Mouse (Mus musculus) small intestine, adult 2 months (tissue): Measurements from ENCODE around the gene Hoxc12. TPM values are rescaled to one million over a fixed set of nuclear protein-coding genes. Genes with fewer than 3 reads are reported as not detected.

Experiments
- H3K27ac ChIP-seq: fragments of 200-500 bp; 2 replicates; pipeline ENCODE4 v1.5.1; 2012; ENCODE audit warnings: low read depth, low read length, control low read depth, inconsistent platforms; ENCODE audit not compliant: insufficient read depth
- H3K27me3 ChIP-seq: fragments of 200-500 bp; 2 replicates; pipeline ENCODE4 v1.6.1; 2012; ENCODE audit warnings: mild to moderate bottlenecking, moderate library complexity, low read length, inconsistent platforms; ENCODE audit not compliant: control insufficient read depth, insufficient read depth
- H3K36me3 ChIP-seq: fragments of 200-500 bp; 2 replicates; pipeline ENCODE4 v1.6.1; 2012; ENCODE audit warnings: mild to moderate bottlenecking, low read length, control low read depth, inconsistent platforms; ENCODE audit not compliant: control insufficient read depth, insufficient read depth
- H3K4me1 ChIP-seq: fragments of 200-500 bp; 2 replicates; pipeline ENCODE4 v1.6.1; 2012; ENCODE audit warnings: low read length, inconsistent platforms, mixed read lengths; ENCODE audit not compliant: control insufficient read depth, insufficient read depth, insufficient read length
- H3K4me3 ChIP-seq: fragments of 200-500 bp; 2 replicates; pipeline ENCODE4 v1.5.1; 2012; ENCODE audit warnings: low read depth, mild to moderate bottlenecking, control low read depth, inconsistent platforms, low read length, moderate library complexity
- CTCF ChIP-seq: fragments of 200-500 bp; IDR thresholded peaks from 2 replicates; pipeline ENCODE4 v1.5.1; 2012; ENCODE audit warnings: low read depth, mild to moderate bottlenecking, control low read depth, inconsistent platforms, low read length, moderate library complexity, mixed read lengths; ENCODE audit not compliant: insufficient replicate concordance, insufficient read length; ENCODE audit errors: extremely low read depth
- POLR2A ChIP-seq: fragments of 200-500 bp; IDR thresholded peaks from 2 replicates; pipeline ENCODE4 v1.6.1; 2012; ENCODE audit warnings: low read depth, mild to moderate bottlenecking, control low read depth, inconsistent platforms, low read length, moderate library complexity
- WGBS: fragments of 180-500 bp; shearing (Covaris S2); methylation state at CpG from one replicate; pipeline ENCODE4 v1.1.7; 2018; 5-methylcytosine and 5-hydroxymethylcytosine counted together
- polyA plus RNA-seq: library from polyadenylated mRNA; depleted of rRNA; stranded (reverse); fragments of >200 nt; gene quantifications from 2 replicates; pipeline ENCODE4 v1.2.3, GENCODE M21; 2012

Hoxc12 gene
- polyA plus RNA-seq, 1 experiment, result not detected

GRCm38 (mm10) chr15:102917972-102918572 is 18.5 kb upstream of the Hoxc12 start:
- TF ChIP-seq CTCF (no peak), POLR2A (no peak)
- Histone ChIP-seq H3K36me3 (no peaks in the 10 kb centered on the region), H3K27me3 (peaks cover 60% of the 10 kb centered on the region), H3K4me1 (peaks cover 2% of the 10 kb centered on the region; the same call in 1 of the 2 replicates), H3K4me3 (no peak overlapping the region), H3K27ac (no peak overlapping the region)
- 6% methylated on average over 20 of the region's 20 CpGs for WGBS

GRCm38 (mm10) chr15:102918611-102919265 is 17.8 kb upstream of the Hoxc12 start:
- H3K27ac ChIP-seq, result no peak overlapping the region
- H3K27me3 ChIP-seq, result peaks cover 62% of the 10 kb centered on the region
- H3K4me3 ChIP-seq, result no peak overlapping the region
- H3K36me3 ChIP-seq, result no peaks in the 10 kb centered on the region
- peaks cover 2% of the 10 kb centered on the region; the same call in 1 of the 2 replicates for H3K4me1 ChIP-seq
- 5% methylated on average over 7 of the region's 7 CpGs for whole genome bisulfite sequencing
- TF ChIP-seq POLR2A (no peak), CTCF (no peak)

- WGBS, result 5% methylated on average over 12 of the region's 12 CpGs
- peaks cover 2% of the 10 kb centered on the region; the same call in 1 of the 2 replicates for H3K4me1 ChIP-seq
- H3K4me3 ChIP-seq, result no peak overlapping the region
- no peak for TF ChIP-seq CTCF
- no peak for TF ChIP-seq POLR2A
- peaks cover 69% of the 10 kb centered on the region for H3K27me3 ChIP-seq
- no peaks in the 10 kb centered on the region for H3K36me3 ChIP-seq
- no peak overlapping the region for H3K27ac ChIP-seq
Observed at GRCm38 (mm10) chr15:102919336-102920180, 17.0 kb upstream of the Hoxc12 start.

- Histone ChIP-seq H3K27ac (no peak overlapping the region), H3K4me3 (peak overlapping the region; percentile 16; the same call in 1 of the 2 replicates), H3K36me3 (no peaks in the 10 kb centered on the region), H3K4me1 (peaks cover 2% of the 10 kb centered on the region; the same call in 1 of the 2 replicates), H3K27me3 (peaks cover 74% of the 10 kb centered on the region)
- 2% methylated on average over 20 of the region's 20 CpGs for WGBS
- TF ChIP-seq POLR2A (no peak), CTCF (no peak)
Observed at GRCm38 (mm10) chr15:102920619-102921018, 15.9 kb upstream of the Hoxc12 start.

- WGBS, result 5% methylated on average over 86 of the region's 88 CpGs
- Histone ChIP-seq H3K27ac (no peak within 1 kb of the TSS), H3K4me1 (peaks cover 2% of the 10 kb centered on the region; the same call in 1 of the 2 replicates), H3K36me3 (no peaks in the 10 kb centered on the region), H3K4me3 (peak within 1 kb of the TSS; percentile 16; the same call in 1 of the 2 replicates), H3K27me3 (peaks cover 73% of the 10 kb centered on the region)
- TF ChIP-seq CTCF, result no peak
- TF ChIP-seq POLR2A, result no peak
Observed at GRCm38 (mm10) chr15:102921053-102922011, 15.2 kb upstream of the Hoxc12 start, which contains the start of gene Hoxc13. Gene Hoxc13, plus strand, starts transcription at chr15:102921103.

- peaks cover 73% of the 10 kb centered on the region for H3K27me3 ChIP-seq
- no peaks in the 10 kb centered on the region for H3K36me3 ChIP-seq
- H3K4me3 ChIP-seq, result no peak overlapping the region
- H3K4me1 ChIP-seq, result peaks cover 2% of the 10 kb centered on the region; the same call in 1 of the 2 replicates
- WGBS, result under 1% methylated on average over 24 of the region's 24 CpGs
- no peak overlapping the region for H3K27ac ChIP-seq
- TF ChIP-seq CTCF (no peak), POLR2A (no peak)
Observed at GRCm38 (mm10) chr15:102922012-102922362, 14.6 kb upstream of the Hoxc12 start.
